ENCODE assay signal across 14 mouse cellular contexts in genomic region chr4:151753231-151753630, GRCm38 (mm10).
DNase-seq lines count a peak whose midpoint lies in the region; ATAC-seq lines count a peak whose summit lies in the region.
"Had no signal": no experiment of that assay in that cellular context is flagged by ENCODE, and none has a peak within 500 bp of the region (broad histone marks: within the 10 kb centered on the region; RNA-seq: fewer than 3 reads in every experiment).

No protein-coding gene starts in this region.

- no peak overlapping the region for H3K4me3 ChIP-seq in hindbrain, embryonic 10.5 days
- no peak overlapping the region for H3K4me3 ChIP-seq in hindbrain, embryonic 11.5 days (ENCODE audit: low read depth, low read length)
- H3K4me3 ChIP-seq: embryonic facial prominence, embryonic 12.5 days; midbrain, embryonic 15.5 days; neural tube, embryonic 13.5 days had no signal

- H3K9ac ChIP-seq in hindbrain, embryonic 11.5 days (ENCODE audit: low read depth, low read length): no peak overlapping the region
- H3K9ac ChIP-seq: embryonic facial prominence, embryonic 12.5 days; liver, postnatal 0 days; midbrain, embryonic 15.5 days; neural tube, embryonic 13.5 days had no signal

- H3K4me2 ChIP-seq in hindbrain, embryonic 11.5 days (replicated peaks; ENCODE audit: low read depth, low read length): no peak overlapping the region
- H3K4me2 ChIP-seq: embryonic facial prominence, embryonic 12.5 days; midbrain, embryonic 15.5 days; neural tube, embryonic 13.5 days had no signal

- no peak for DNase-seq in hindbrain, embryonic 10.5 days (ENCODE audit: low spot score)
- DNase-seq in hindbrain, embryonic 11.5 days (ENCODE audit: low spot score): no peak
- DNase-seq in adrenal gland, postnatal 36 days: peak; percentile 16 to 59
- peak; percentile 71 for DNase-seq in gastrocnemius, postnatal 25 days
- peak; percentile 31 for DNase-seq in kidney, postnatal 10 days
- DNase-seq: layer of hippocampus, postnatal 36 days; liver, postnatal 0 days; lung, postnatal 36 days had no signal

- WGBS in hindbrain, embryonic 10.5 days: 87% methylated on average over 10 of the region's 10 CpGs
- WGBS in hindbrain, embryonic 11.5 days: 82% methylated on average over 10 of the region's 10 CpGs

- no peaks in the 10 kb centered on the region for H3K27me3 ChIP-seq in hindbrain, embryonic 10.5 days (ENCODE audit: insufficient read depth, poor library complexity, severe bottlenecking)
- no peaks in the 10 kb centered on the region for H3K27me3 ChIP-seq in hindbrain, embryonic 11.5 days (ENCODE audit: control insufficient read depth, insufficient read depth, low read length)
- H3K27me3 ChIP-seq: embryonic facial prominence, embryonic 12.5 days; midbrain, embryonic 15.5 days; neural tube, embryonic 13.5 days had no signal

- peaks cover 48% of the 10 kb centered on the region for H3K4me1 ChIP-seq in hindbrain, embryonic 10.5 days (replicated peaks)
- H3K4me1 ChIP-seq in hindbrain, embryonic 11.5 days (replicated peaks; ENCODE audit: control insufficient read depth, insufficient read depth, low read length): 0 out of 2 replicates have a peak, but pooled peaks cover 3% of the 10 kb centered on the region

- no peaks in the 10 kb centered on the region for H3K36me3 ChIP-seq in hindbrain, embryonic 10.5 days
- H3K36me3 ChIP-seq in hindbrain, embryonic 11.5 days (ENCODE audit: control insufficient read depth, insufficient read depth, low read length): no peaks in the 10 kb centered on the region
- H3K36me3 ChIP-seq: embryonic facial prominence, embryonic 12.5 days; midbrain, embryonic 15.5 days; neural tube, embryonic 13.5 days had no signal

- no peak for ATAC-seq in hindbrain, embryonic 11.5 days (ENCODE audit: low FRiP score)
- no peak for ATAC-seq in granulocyte monocyte progenitor cell, adult 5-6 weeks (replicated peaks; ENCODE audit: poor library complexity, severe bottlenecking)
- ATAC-seq in monocyte, adult 5-6 weeks (replicated peaks; ENCODE audit: insufficient number of reproducible peaks, low FRiP score, low TSS enrichment, poor library complexity, severe bottlenecking): no peak
- ATAC-seq: activated CD4-positive, CD25-positive, alpha-beta regulatory T cell, adult 4 months; liver, postnatal 0 days; midbrain, embryonic 15.5 days had no signal

- H3K27ac ChIP-seq in hindbrain, embryonic 10.5 days: peak overlapping the region; percentile 37; the same call in 1 of the 2 replicates
- no peak overlapping the region for H3K27ac ChIP-seq in hindbrain, embryonic 11.5 days (ENCODE audit: low read depth, low read length)
- H3K27ac ChIP-seq: embryonic facial prominence, embryonic 12.5 days; midbrain, embryonic 15.5 days; neural tube, embryonic 13.5 days had no signal

- H3K9me3 ChIP-seq in hindbrain, embryonic 10.5 days: no peaks in the 10 kb centered on the region
- H3K9me3 ChIP-seq in hindbrain, embryonic 11.5 days (ENCODE audit: control insufficient read depth, low read length): no peaks in the 10 kb centered on the region
- H3K9me3 ChIP-seq: embryonic facial prominence, embryonic 12.5 days; midbrain, embryonic 15.5 days; neural tube, embryonic 13.5 days had no signal

Comparison
In these comparisons a context has a peak if more than half of its experiments do, and no peak if none do; other contexts are left out.
1. DNase-seq: peak in adrenal gland, postnatal 36 days (2 of 2), gastrocnemius, postnatal 25 days (single experiment) and kidney, postnatal 10 days (single experiment); none in hindbrain, embryonic 10.5 days (single experiment) and hindbrain, embryonic 11.5 days (single experiment).